Mouse (Mus musculus) midbrain, embryonic 11.5 days (tissue): Measurements from ENCODE around the gene Gm3139. TPM values are rescaled to one million over a fixed set of nuclear protein-coding genes. Genes with fewer than 3 reads are reported as not detected.
"Not testable (repeated sequence)": the region's sequence is repeated elsewhere in the genome, so short reads cannot be mapped to it uniquely, and the experiment has no call there.

ENCODE experiments used
- ATAC-seq: fragments of 200-750 bp; cut with Nextera tagmentation; 2 replicates; pipeline ENCODE4 v1.8.0; 2017; ENCODE audit warnings: moderate TSS enrichment, moderate library complexity; ENCODE audit not compliant: low FRiP score
- DNase-seq: peaks from one replicate; pipeline ENCODE4 v3.0.0; 2015; ENCODE audit warnings: low spot score; ENCODE audit errors: missing footprints
- H3K27ac ChIP-seq: fragments of 300-500 bp; sonication (generic); 2 replicates; pipeline ENCODE4 v1.5.1; 2014; ENCODE audit warnings: low read depth, low read length
- H3K27me3 ChIP-seq: fragments of 300-500 bp; sonication (generic); 2 replicates; pipeline ENCODE4 v1.6.1; 2014; ENCODE audit warnings: mild to moderate bottlenecking, low read length, moderate library complexity, mixed read lengths; ENCODE audit not compliant: control insufficient read depth, insufficient read depth
- H3K36me3 ChIP-seq: fragments of 300-500 bp; sonication (generic); 2 replicates; pipeline ENCODE4 v1.6.1; 2014; ENCODE audit warnings: mild to moderate bottlenecking, low read length, moderate library complexity, mixed read lengths; ENCODE audit not compliant: control insufficient read depth, insufficient read depth
- H3K4me1 ChIP-seq: fragments of 300-500 bp; sonication (generic); 2 replicates; pipeline ENCODE4 v1.6.1; 2014; ENCODE audit warnings: low read length; ENCODE audit not compliant: control insufficient read depth, insufficient read depth
- H3K4me2 ChIP-seq: fragments of 300-500 bp; sonication (generic); 2 replicates; pipeline ENCODE4 v1.6.1; 2014; ENCODE audit warnings: mild to moderate bottlenecking, moderate library complexity
- H3K4me3 ChIP-seq: fragments of 300-500 bp; sonication (generic); 2 replicates; pipeline ENCODE4 v1.5.1; 2014; ENCODE audit warnings: low read depth, low read length
- H3K9ac ChIP-seq: fragments of 300-500 bp; sonication (generic); 2 replicates; pipeline ENCODE4 v1.6.1; 2014; ENCODE audit warnings: low read length
- H3K9me3 ChIP-seq: fragments of 300-500 bp; sonication (generic); 2 replicates; pipeline ENCODE4 v1.6.1; 2016; ENCODE audit warnings: low read length; ENCODE audit not compliant: control insufficient read depth
- WGBS: fragments of 180-500 bp; shearing (Covaris S2); extraction: QIAGEN DNeasy Blood & Tissue Kit; methylation state at CpG from one replicate; pipeline ENCODE4 v1.1.7; 2014; 5-methylcytosine and 5-hydroxymethylcytosine counted together
- polyA plus RNA-seq: library from polyadenylated mRNA; unstranded; fragments of >200 nt; fragmentation: Nextera tagmentation; extraction: Ambion mirVana; gene quantifications from 2 replicates; pipeline ENCODE4 v1.2.1, GENCODE M21; 2014

The Gm3139 gene
- not detected in 2 replicates for polyA plus RNA-seq

GRCm38 (mm10) chr5:94525987-94526386, at the start of gene Gm3139:
Gene Gm3139, plus strand, starts transcription at chr5:94526287.
- not testable (repeated sequence) for H3K4me1 ChIP-seq, ATAC-seq, H3K9ac ChIP-seq, H3K36me3 ChIP-seq, DNase-seq, H3K27ac ChIP-seq, H3K27me3 ChIP-seq, H3K9me3 ChIP-seq, H3K4me2 ChIP-seq, H3K4me3 ChIP-seq
- WGBS: no CpG with 5 or more reads among the region's 2 CpGs

Other genes with a start within 250 kb of the Gm3139 start
- not detected in 2 replicates for gene A430089I19Rik, start 219.5 kb upstream of the Gm3139 start, polyA plus RNA-seq
- gene Gm6502, start 211.9 kb upstream of the Gm3139 start, polyA plus RNA-seq: not detected in 2 replicates
- gene AA792892, start 186.5 kb upstream of the Gm3139 start, polyA plus RNA-seq: not detected in 2 replicates
- gene Gm7682, start 80.5 kb upstream of the Gm3139 start, polyA plus RNA-seq: not detected in 2 replicates
- not detected in 2 replicates for gene Gm3147, start 90.1 kb downstream of the Gm3139 start, polyA plus RNA-seq
- gene Gm6509, start 97.7 kb downstream of the Gm3139 start, polyA plus RNA-seq: not detected in 2 replicates
- gene Gm6205, start 122.1 kb downstream of the Gm3139 start, polyA plus RNA-seq: not detected in 2 replicates